Mouse (Mus musculus): ENCODE results near the gene Olfr221. TPM values are rescaled to one million over a fixed set of nuclear protein-coding genes. Genes with fewer than 3 reads are reported as not detected.

The Olfr221 gene
- total RNA-seq, 2 experiments from 2014 or later: not detected

- peak; percentile 92 to 93 for DNase-seq (ENCODE audit: low spot score in 2 of 2)
Measured at GRCm38 (mm10) chr14:52019590-52020340, 22.5 kb downstream of the Olfr221 start.

GRCm38 (mm10) chr14:52019051-52019589, 23.1 kb downstream of the Olfr221 start:
- no peak for DNase-seq (ENCODE audit: low spot score in 2 of 2)

- no peak for DNase-seq (ENCODE audit: low spot score in 2 of 2)
Measured at GRCm38 (mm10) chr14:52018248-52019050, 23.8 kb downstream of the Olfr221 start.

GRCm38 (mm10) chr14:52017662-52018061, 24.6 kb downstream of the Olfr221 start:
- DNase-seq (ENCODE audit: low spot score in 2 of 2): no peak

GRCm38 (mm10) chr14:52016625-52017405, 25.4 kb downstream of the Olfr221 start:
- DNase-seq (ENCODE audit: low spot score in 2 of 2): no peak

- no peak for DNase-seq (ENCODE audit: low spot score in 2 of 2)
Measured at GRCm38 (mm10) chr14:52015445-52016100, 26.7 kb downstream of the Olfr221 start, which contains the start of gene Tmem253. Tmem253 (plus strand) TSS chr14:52015658.

- peak; percentile 42 to 51 for DNase-seq (ENCODE audit: low spot score in 2 of 2)
Measured at GRCm38 (mm10) chr14:52014761-52015311, 27.4 kb downstream of the Olfr221 start.

- peak in 1 of 2 experiments; percentile 44 for DNase-seq (ENCODE audit: low spot score in 2 of 2)
Measured at GRCm38 (mm10) chr14:52014271-52014760, 27.9 kb downstream of the Olfr221 start.

GRCm38 (mm10) chr14:52013771-52014219, 28.5 kb downstream of the Olfr221 start:
- DNase-seq (ENCODE audit: low spot score in 2 of 2): peak in 1 of 2 experiments; percentile 46

GRCm38 (mm10) chr14:52013021-52013610, 29.1 kb downstream of the Olfr221 start:
- DNase-seq (ENCODE audit: low spot score in 2 of 2): no peak

- DNase-seq (ENCODE audit: low spot score in 2 of 2): no peak
Measured at GRCm38 (mm10) chr14:52012553-52012952, 29.7 kb downstream of the Olfr221 start.

GRCm38 (mm10) chr14:52012085-52012484, 30.2 kb downstream of the Olfr221 start:
- DNase-seq (ENCODE audit: low spot score in 2 of 2): no peak

- DNase-seq (ENCODE audit: low spot score in 2 of 2): no peak
Measured at GRCm38 (mm10) chr14:52011683-52012082, 30.6 kb downstream of the Olfr221 start.

GRCm38 (mm10) chr14:52010446-52011111, 31.7 kb downstream of the Olfr221 start:
- no peak for DNase-seq (ENCODE audit: low spot score in 2 of 2)

GRCm38 (mm10) chr14:52009841-52010240, 32.4 kb downstream of the Olfr221 start:
- DNase-seq (ENCODE audit: low spot score in 2 of 2): no peak

- DNase-seq (ENCODE audit: low spot score in 2 of 2): no peak
Measured at GRCm38 (mm10) chr14:52009361-52009760, 32.9 kb downstream of the Olfr221 start.

- DNase-seq (ENCODE audit: low spot score in 2 of 2): peak; percentile 93 to 95
Measured at GRCm38 (mm10) chr14:52008321-52009203, 33.7 kb downstream of the Olfr221 start.

GRCm38 (mm10) chr14:52006771-52007170, 35.5 kb downstream of the Olfr221 start:
- no peak for DNase-seq (ENCODE audit: low spot score in 2 of 2)
